Mouse (Mus musculus) neural tube, embryonic 13.5 days (tissue): ENCODE results near the gene Pakap. TPM values are rescaled to one million over a fixed set of nuclear protein-coding genes. Genes with fewer than 3 reads are reported as not detected.
A peak's percentile ranks its signal among the peaks of the same experiment; 100 is the strongest.
"Not testable (repeated sequence)": the region's sequence is repeated elsewhere in the genome, so short reads cannot be mapped to it uniquely, and the experiment has no call there.

Source experiments
- ATAC-seq: fragments of 200-750 bp; cut with Nextera tagmentation; 2 replicates; pipeline ENCODE4 v1.8.0; 2017; ENCODE audit warnings: low read depth, mild to moderate bottlenecking, moderate TSS enrichment, moderate library complexity
- H3K27ac ChIP-seq: fragments of 300-500 bp; sonication (generic); replicated peaks from 2 replicates; pipeline ENCODE4 v1.5.1; 2015; ENCODE audit warnings: moderate library complexity, mild to moderate bottlenecking, inconsistent platforms
- H3K27me3 ChIP-seq: fragments of 300-500 bp; sonication (generic); 2 replicates; pipeline ENCODE4 v1.6.1; 2015; ENCODE audit warnings: mild to moderate bottlenecking, inconsistent platforms
- H3K36me3 ChIP-seq: fragments of 300-500 bp; sonication (generic); 2 replicates; pipeline ENCODE4 v1.6.1; 2015; ENCODE audit warnings: mild to moderate bottlenecking, inconsistent platforms
- H3K4me1 ChIP-seq: fragments of 300-500 bp; sonication (generic); replicated peaks from 2 replicates; pipeline ENCODE4 v1.6.1; 2015; ENCODE audit warnings: inconsistent platforms
- H3K4me2 ChIP-seq: fragments of 300-500 bp; sonication (generic); 2 replicates; pipeline ENCODE4 v1.6.1; 2015; ENCODE audit warnings: inconsistent platforms, mild to moderate bottlenecking, moderate library complexity
- H3K4me3 ChIP-seq: fragments of 300-500 bp; sonication (generic); 2 replicates; pipeline ENCODE4 v1.5.1; 2015; ENCODE audit warnings: mild to moderate bottlenecking, inconsistent platforms
- H3K9ac ChIP-seq: fragments of 300-500 bp; sonication (generic); 2 replicates; pipeline ENCODE4 v1.6.1; 2015; ENCODE audit warnings: moderate library complexity, mild to moderate bottlenecking, inconsistent platforms
- H3K9me3 ChIP-seq: fragments of 300-500 bp; sonication (generic); 2 replicates; pipeline ENCODE4 v1.6.1; 2016; ENCODE audit warnings: inconsistent platforms
- WGBS: fragments of 180-500 bp; shearing (Covaris S2); methylation state at CpG from one replicate; pipeline ENCODE4 v1.1.7; 2015; 5-methylcytosine and 5-hydroxymethylcytosine counted together
- polyA plus RNA-seq: library from polyadenylated mRNA; unstranded; fragments of >200 nt; fragmentation: Nextera tagmentation; extraction: Ambion mirVana; gene quantifications from 2 replicates; pipeline ENCODE4 v1.2.1, GENCODE M21; 2015

Pakap gene
- polyA plus RNA-seq, 1 experiment from 2014 or later = 9.1 TPM

GRCm38 (mm10) chr4:57886888-57887230, 318.9 kb downstream of the Pakap start:
- Histone ChIP-seq H3K4me2 (no peak overlapping the region), H3K9ac (no peak overlapping the region), H3K36me3 (no peaks in the 10 kb centered on the region), H3K4me1 (peaks cover 33% of the 10 kb centered on the region), H3K27ac (no peak overlapping the region), H3K4me3 (no peak overlapping the region), H3K27me3 (no peaks in the 10 kb centered on the region), H3K9me3 (no peaks in the 10 kb centered on the region)
- no peak for ATAC-seq
- 95% methylated on average over 3 of the region's 3 CpGs for WGBS

GRCm38 (mm10) chr4:57888246-57888645, 320.3 kb downstream of the Pakap start:
- Histone ChIP-seq H3K9ac (no peak overlapping the region), H3K27me3 (no peaks in the 10 kb centered on the region), H3K36me3 (no peaks in the 10 kb centered on the region), H3K27ac (no peak overlapping the region), H3K4me3 (no peak overlapping the region), H3K9me3 (no peaks in the 10 kb centered on the region), H3K4me2 (no peak overlapping the region), H3K4me1 (peaks cover 42% of the 10 kb centered on the region)
- no peak for ATAC-seq
- WGBS = 98% methylated on average over 2 of the region's 2 CpGs

GRCm38 (mm10) chr4:57888978-57889377, 321.0 kb downstream of the Pakap start:
- ATAC-seq, H3K9ac ChIP-seq, H3K36me3 ChIP-seq, H3K4me3 ChIP-seq, H3K4me2 ChIP-seq, H3K27ac ChIP-seq, H3K9me3 ChIP-seq, H3K27me3 ChIP-seq: not testable (repeated sequence)
- H3K4me1 ChIP-seq = peaks cover 42% of the 10 kb centered on the region
- 97% methylated on average over 1 of the region's 1 CpGs for whole genome bisulfite sequencing

- H3K4me3 ChIP-seq = no peak overlapping the region
- no peak for ATAC-seq
- no peaks in the 10 kb centered on the region for H3K27me3 ChIP-seq
- no peaks in the 10 kb centered on the region for H3K9me3 ChIP-seq
- H3K27ac ChIP-seq = no peak overlapping the region
- WGBS = 85% methylated on average over 8 of the region's 8 CpGs
- H3K9ac ChIP-seq = no peak overlapping the region
- H3K4me1 ChIP-seq = peaks cover 37% of the 10 kb centered on the region
- H3K36me3 ChIP-seq = no peaks in the 10 kb centered on the region
- no peak overlapping the region for H3K4me2 ChIP-seq
Observed at GRCm38 (mm10) chr4:57889773-57890172, 321.8 kb downstream of the Pakap start.

- peaks cover 26% of the 10 kb centered on the region for H3K4me1 ChIP-seq
- 46% methylated on average over 10 of the region's 10 CpGs for WGBS
- H3K27me3 ChIP-seq = no peaks in the 10 kb centered on the region
- peak overlapping the region; percentile 56; the same call in 1 of the 2 replicates for H3K27ac ChIP-seq
- H3K9me3 ChIP-seq = no peaks in the 10 kb centered on the region
- no peaks in the 10 kb centered on the region for H3K36me3 ChIP-seq
- H3K4me2 ChIP-seq = peak overlapping the region; percentile 9; the same call in 1 of the 2 replicates
- H3K4me3 ChIP-seq = no peak overlapping the region
- ATAC-seq = peak; percentile 80
- H3K9ac ChIP-seq = no peak overlapping the region
Observed at GRCm38 (mm10) chr4:57892001-57892586, 324.1 kb downstream of the Pakap start.

GRCm38 (mm10) chr4:57895140-57895539, 327.2 kb downstream of the Pakap start:
- H3K4me1 ChIP-seq = peaks cover 26% of the 10 kb centered on the region
- WGBS = 52% methylated on average over 5 of the region's 5 CpGs
- ATAC-seq = no peak
- no peaks in the 10 kb centered on the region for H3K27me3 ChIP-seq
- H3K36me3 ChIP-seq = no peaks in the 10 kb centered on the region
- no peak overlapping the region for H3K9ac ChIP-seq
- no peaks in the 10 kb centered on the region for H3K9me3 ChIP-seq
- H3K4me2 ChIP-seq = no peak overlapping the region
- no peak overlapping the region for H3K27ac ChIP-seq
- H3K4me3 ChIP-seq = no peak overlapping the region

GRCm38 (mm10) chr4:57895902-57896301, 327.9 kb downstream of the Pakap start:
- no peak overlapping the region for H3K27ac ChIP-seq
- no peaks in the 10 kb centered on the region for H3K36me3 ChIP-seq
- 62% methylated on average over 6 of the region's 6 CpGs for WGBS
- H3K27me3 ChIP-seq = no peaks in the 10 kb centered on the region
- no peak overlapping the region for H3K9ac ChIP-seq
- no peak for ATAC-seq
- peaks cover 26% of the 10 kb centered on the region for H3K4me1 ChIP-seq
- no peak overlapping the region for H3K4me2 ChIP-seq
- H3K9me3 ChIP-seq = no peaks in the 10 kb centered on the region
- H3K4me3 ChIP-seq = no peak overlapping the region

- no peak overlapping the region for H3K4me3 ChIP-seq
- H3K9me3 ChIP-seq = no peaks in the 10 kb centered on the region
- ATAC-seq = no peak
- peaks cover 19% of the 10 kb centered on the region for H3K4me1 ChIP-seq
- H3K9ac ChIP-seq = no peak overlapping the region
- no peaks in the 10 kb centered on the region for H3K27me3 ChIP-seq
- H3K4me2 ChIP-seq = no peak overlapping the region
- H3K27ac ChIP-seq = no peak overlapping the region
- WGBS = 87% methylated on average over 3 of the region's 3 CpGs
- no peaks in the 10 kb centered on the region for H3K36me3 ChIP-seq
Observed at GRCm38 (mm10) chr4:57896631-57897030, 328.7 kb downstream of the Pakap start.

- WGBS = 14% methylated on average over 4 of the region's 4 CpGs
- ATAC-seq = 0 out of 2 replicates have a peak, but pooled peaks have one; percentile 69
- H3K4me1 ChIP-seq = peaks cover 5% of the 10 kb centered on the region; the same call in 1 of the 2 replicates
Observed at GRCm38 (mm10) chr4:57901210-57901609, 333.2 kb downstream of the Pakap start.

GRCm38 (mm10) chr4:57902619-57903018, 334.6 kb downstream of the Pakap start:
- no peak for ATAC-seq
- peaks cover 5% of the 10 kb centered on the region; the same call in 1 of the 2 replicates for H3K4me1 ChIP-seq
- no peak overlapping the region for H3K27ac ChIP-seq
- no peak overlapping the region for H3K4me2 ChIP-seq
- H3K27me3 ChIP-seq = no peaks in the 10 kb centered on the region
- no peaks in the 10 kb centered on the region for H3K36me3 ChIP-seq
- no peaks in the 10 kb centered on the region for H3K9me3 ChIP-seq
- H3K9ac ChIP-seq = no peak overlapping the region
- no peak overlapping the region for H3K4me3 ChIP-seq
- 85% methylated on average over 5 of the region's 5 CpGs for WGBS

More at GRCm38 (mm10) chr4:57901210-57901609, 333.2 kb downstream of the Pakap start:
- no peak overlapping the region for H3K9ac ChIP-seq
- no peak overlapping the region for H3K4me2 ChIP-seq
- no peak overlapping the region for H3K4me3 ChIP-seq
- no peaks in the 10 kb centered on the region for H3K9me3 ChIP-seq
- no peak overlapping the region for H3K27ac ChIP-seq
- no peaks in the 10 kb centered on the region for H3K36me3 ChIP-seq
- H3K27me3 ChIP-seq = no peaks in the 10 kb centered on the region

GRCm38 (mm10) chr4:57904211-57904610, 336.2 kb downstream of the Pakap start:
- Histone ChIP-seq H3K27me3 (no peaks in the 10 kb centered on the region), H3K27ac (no peak overlapping the region), H3K9ac (no peak overlapping the region), H3K9me3 (no peaks in the 10 kb centered on the region), H3K4me2 (no peak overlapping the region), H3K36me3 (no peaks in the 10 kb centered on the region), H3K4me3 (no peak overlapping the region), H3K4me1 (peaks cover 5% of the 10 kb centered on the region; the same call in 1 of the 2 replicates)
- peak; percentile 44 for ATAC-seq
- 10% methylated on average over 5 of the region's 5 CpGs for WGBS

GRCm38 (mm10) chr4:57904638-57905037, 336.7 kb downstream of the Pakap start:
- Histone ChIP-seq H3K36me3 (no peaks in the 10 kb centered on the region), H3K27ac (no peak overlapping the region), H3K4me3 (no peak overlapping the region), H3K4me1 (peaks cover 5% of the 10 kb centered on the region; the same call in 1 of the 2 replicates), H3K9ac (no peak overlapping the region), H3K27me3 (no peaks in the 10 kb centered on the region), H3K4me2 (no peak overlapping the region), H3K9me3 (no peaks in the 10 kb centered on the region)
- WGBS = 33% methylated on average over 9 of the region's 9 CpGs
- peak; percentile 20; the same call in 1 of the 2 replicates for ATAC-seq

GRCm38 (mm10) chr4:57906708-57907107, 338.7 kb downstream of the Pakap start:
- no peaks in the 10 kb centered on the region for H3K36me3 ChIP-seq
- H3K4me2 ChIP-seq = no peak overlapping the region
- no peak overlapping the region for H3K27ac ChIP-seq
- H3K9me3 ChIP-seq = no peaks in the 10 kb centered on the region
- H3K9ac ChIP-seq = no peak overlapping the region
- WGBS = 71% methylated on average over 2 of the region's 2 CpGs
- ATAC-seq = no peak
- peaks cover 5% of the 10 kb centered on the region; the same call in 1 of the 2 replicates for H3K4me1 ChIP-seq
- no peaks in the 10 kb centered on the region for H3K27me3 ChIP-seq
- H3K4me3 ChIP-seq = no peak overlapping the region
